Mouse (Mus musculus): ENCODE measurements around the gene Ccr8.

DNA sequence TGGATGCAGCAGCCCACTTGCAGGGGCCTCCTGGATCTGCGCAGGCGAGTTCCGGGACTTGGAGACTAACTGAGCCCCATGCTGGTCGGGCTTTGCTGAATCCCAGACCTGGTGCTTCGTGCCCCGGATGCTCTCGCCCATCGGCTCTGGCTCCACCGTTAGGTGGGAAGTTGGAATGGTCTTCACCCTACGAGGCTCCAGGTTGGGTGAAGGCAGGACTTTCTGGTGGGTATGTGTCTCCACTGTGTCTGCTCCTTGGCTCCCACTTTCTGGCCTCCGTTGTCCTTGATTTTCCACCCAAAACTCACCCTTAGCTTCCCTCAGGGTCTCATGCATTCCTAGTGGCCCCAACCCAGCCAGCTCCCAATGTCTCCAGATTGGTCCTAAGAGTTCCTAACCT lies 43.5 kb downstream of the Ccr8 start:
- no peak for TF ChIP-seq POLR2A (IDR thresholded peaks at IDR 0.05; ENCODE audit: insufficient read length, low read depth)
- TF ChIP-seq E2F4 (IDR thresholded peaks at IDR 0.05; ENCODE audit: insufficient read depth): no peak
- TF ChIP-seq MYOD1 (IDR thresholded peaks at IDR 0.05; ENCODE audit: control insufficient read depth in 1 of 3, insufficient read length in 2 of 3, low read depth in 2 of 3): no peak
- no peak for TF ChIP-seq USF1 (IDR thresholded peaks at IDR 0.05; ENCODE audit: low read depth)
- TF ChIP-seq MYOG (IDR thresholded peaks at IDR 0.05; ENCODE audit: control insufficient read depth in 1 of 3, insufficient read depth in 1 of 3, insufficient read length in 2 of 3, low read depth in 2 of 3): no peak
- no peak for TF ChIP-seq TCF12 (IDR thresholded peaks at IDR 0.05; ENCODE audit: insufficient read depth, poor library complexity, severe bottlenecking)
- no peak for TF ChIP-seq MAX (IDR thresholded peaks at IDR 0.05; ENCODE audit: low read depth)
- TF ChIP-seq SRF (IDR thresholded peaks at IDR 0.05; ENCODE audit: control insufficient read depth, insufficient read length, low read depth): no peak
- no peak for TF ChIP-seq CEBPB (IDR thresholded peaks at IDR 0.05; ENCODE audit: insufficient read depth, poor library complexity, severe bottlenecking)
- TF ChIP-seq REST (IDR thresholded peaks at IDR 0.05; ENCODE audit: insufficient read depth, insufficient read length): no peak

Measured in myocyte (in vitro differentiated cells).